Comparison of ENCODE assay signal across 24 mouse cellular contexts in the genomic region with DNA sequence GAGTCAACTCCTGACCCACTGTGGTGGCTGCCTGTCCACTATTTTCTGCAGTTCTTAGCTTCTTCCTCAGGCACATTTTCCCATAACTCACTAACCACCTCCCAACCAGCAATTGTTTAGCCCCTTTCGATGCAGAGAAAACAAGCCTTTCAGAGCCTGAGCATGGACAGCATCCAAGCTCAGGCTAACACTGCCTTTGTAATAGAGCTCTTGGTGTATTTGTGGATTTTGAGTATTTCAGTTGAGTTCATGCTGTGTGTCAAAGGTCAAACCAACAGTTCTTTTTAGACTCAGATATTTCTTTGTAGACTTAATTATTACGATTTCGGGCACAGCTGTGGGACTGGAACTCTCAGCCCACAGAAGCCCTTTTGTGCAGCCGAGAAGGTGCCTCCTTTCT.
"Had no signal": no experiment of that assay in that cellular context is flagged by ENCODE, and none has a peak within 500 bp of the region (broad histone marks: within the 10 kb centered on the region; RNA-seq: fewer than 3 reads in every experiment).

No protein-coding gene starts in this region.

- H3K9ac ChIP-seq: limb, embryonic 12.5 days; limb, embryonic 15.5 days; liver, embryonic 14.5 days; liver, postnatal 0 days; lung, embryonic 15.5 days; midbrain, embryonic 12.5 days; midbrain, embryonic 15.5 days; neural tube, embryonic 12.5 days; neural tube, embryonic 15.5 days had no signal

- H3K36me3 ChIP-seq: limb, embryonic 12.5 days; limb, embryonic 15.5 days; lung, embryonic 15.5 days; midbrain, embryonic 12.5 days; midbrain, embryonic 15.5 days; neural tube, embryonic 12.5 days; neural tube, embryonic 15.5 days had no signal

- H3K9me3 ChIP-seq: limb, embryonic 12.5 days; limb, embryonic 15.5 days; lung, embryonic 15.5 days; midbrain, embryonic 12.5 days; midbrain, embryonic 15.5 days; neural tube, embryonic 12.5 days; neural tube, embryonic 15.5 days had no signal

- H3K27ac ChIP-seq: layer of hippocampus, adult 2 months; limb, embryonic 12.5 days; limb, embryonic 15.5 days; liver, embryonic 14.5 days; lung, embryonic 15.5 days; midbrain, embryonic 12.5 days; midbrain, embryonic 15.5 days; neural tube, embryonic 12.5 days; neural tube, embryonic 15.5 days; stomach, postnatal 0 days had no signal

- H3K4me1 ChIP-seq: limb, embryonic 12.5 days; limb, embryonic 15.5 days; lung, embryonic 15.5 days; midbrain, embryonic 12.5 days; midbrain, embryonic 15.5 days; neural tube, embryonic 12.5 days; neural tube, embryonic 15.5 days had no signal

- H3K4me2 ChIP-seq: limb, embryonic 12.5 days; limb, embryonic 15.5 days; liver, embryonic 11.5 days; lung, embryonic 15.5 days; midbrain, embryonic 12.5 days; midbrain, embryonic 15.5 days; neural tube, embryonic 12.5 days; neural tube, embryonic 15.5 days had no signal

- ATAC-seq: liver, postnatal 0 days; midbrain, embryonic 15.5 days had no signal

- H3K4me3 ChIP-seq: layer of hippocampus, adult 2 months; limb, embryonic 12.5 days; limb, embryonic 15.5 days; lung, embryonic 15.5 days; midbrain, embryonic 12.5 days; midbrain, embryonic 15.5 days; neural tube, embryonic 12.5 days; neural tube, embryonic 15.5 days had no signal

- H3K27me3 ChIP-seq: limb, embryonic 12.5 days; limb, embryonic 15.5 days; lung, embryonic 15.5 days; midbrain, embryonic 12.5 days; midbrain, embryonic 15.5 days; neural tube, embryonic 12.5 days; neural tube, embryonic 15.5 days had no signal

- DNase-seq: kidney, adult 9 months; kidney, postnatal 14 days; kidney, postnatal 4 days; layer of hippocampus, adult 9-11 months; left cerebral cortex, postnatal 4 days; liver, postnatal 0 days; lung, postnatal 14 days; lung, postnatal 4 days; right cerebral cortex, adult 18-20 months; right cerebral cortex, postnatal 14 days; right cerebral cortex, postnatal 4 days; thymus, adult 2 months; thymus, postnatal 25 days had no signal
